Mouse (Mus musculus) ES-E14 (cell line): Measurements from ENCODE around the gene Letm1.

ENCODE experiments used
- CHD2 ChIP-seq: IDR thresholded peaks from 2 replicates; pipeline ENCODE4 v1.6.1; 2014; ENCODE audit warnings: mild to moderate bottlenecking, low read depth, low read length, inconsistent platforms
- ZC3H11A ChIP-seq: IDR thresholded peaks from 2 replicates; pipeline ENCODE4 v1.6.1; 2012; ENCODE audit warnings: low read depth, mild to moderate bottlenecking, inconsistent platforms, low read length, borderline replicate concordance

- TF ChIP-seq ZC3H11A (no peak), CHD2 (no peak)
Measured at GRCm38 (mm10) chr5:33705612-33706349, 76.8 kb downstream of the Letm1 start.
